Mouse (Mus musculus): ENCODE results near the gene Mphosph10. TPM values are rescaled to one million over a fixed set of nuclear protein-coding genes. Genes with fewer than 3 reads are reported as not detected.

The Mphosph10 gene
- total RNA-seq, 2 experiments from 2014 or later = 78.0 to 153 TPM

- ATAC-seq (replicated peaks; ENCODE audit: poor library complexity, severe bottlenecking) = no peak
Observed at GRCm38 (mm10) chr7:64356661-64357060, 35.4 kb downstream of the Mphosph10 start.

GRCm38 (mm10) chr7:64354206-64354605 lies 37.9 kb downstream of the Mphosph10 start:
- ATAC-seq (replicated peaks; ENCODE audit: poor library complexity, severe bottlenecking) = no peak

- ATAC-seq (replicated peaks; ENCODE audit: poor library complexity, severe bottlenecking) = no peak
Observed at GRCm38 (mm10) chr7:64351087-64351486, 41.0 kb downstream of the Mphosph10 start.

GRCm38 (mm10) chr7:64349147-64349861 lies 42.8 kb downstream of the Mphosph10 start:
- ATAC-seq (replicated peaks; ENCODE audit: poor library complexity, severe bottlenecking) = no peak; the same call in 1 of the 2 replicates

- no peak for ATAC-seq (replicated peaks; ENCODE audit: poor library complexity, severe bottlenecking)
Observed at GRCm38 (mm10) chr7:64347813-64348212, 44.3 kb downstream of the Mphosph10 start.

GRCm38 (mm10) chr7:64332686-64333085 lies 59.4 kb downstream of the Mphosph10 start:
- ATAC-seq (replicated peaks; ENCODE audit: poor library complexity, severe bottlenecking) = no peak

- ATAC-seq (replicated peaks; ENCODE audit: poor library complexity, severe bottlenecking) = no peak
Observed at GRCm38 (mm10) chr7:64331309-64331708, 60.8 kb downstream of the Mphosph10 start.

GRCm38 (mm10) chr7:64327486-64327885 lies 64.6 kb downstream of the Mphosph10 start:
- no peak for ATAC-seq (replicated peaks; ENCODE audit: poor library complexity, severe bottlenecking)

- peak; percentile 99 for ATAC-seq (replicated peaks; ENCODE audit: poor library complexity, severe bottlenecking)
Observed at GRCm38 (mm10) chr7:64326892-64327291, 65.2 kb downstream of the Mphosph10 start.

Other genes starting within 250 kb of the Mphosph10 start
- gene Trpm1, start 238.4 kb downstream of the Mphosph10 start, total RNA-seq (2014; fragmentation: Nextera tagmentation) = not detected in 2 replicates
- not detected in 2 replicates for gene Trpm1, start 238.4 kb downstream of the Mphosph10 start, total RNA-seq (2017)
- 3.5 and 7.8 TPM in 2 replicates for gene Mtmr10, start 104.6 kb downstream of the Mphosph10 start, total RNA-seq (2014; fragmentation: Nextera tagmentation)
- gene Mtmr10, start 104.6 kb downstream of the Mphosph10 start, total RNA-seq (2017) = 3.5 and 4.5 TPM in 2 replicates
- 0.75 and 1.4 TPM in 2 replicates for gene Fan1, start 18.2 kb downstream of the Mphosph10 start, total RNA-seq (2014; fragmentation: Nextera tagmentation)
- 4.5 and 6.0 TPM in 2 replicates for gene Fan1, start 18.2 kb downstream of the Mphosph10 start, total RNA-seq (2017)
- 66.0 and 90.0 TPM in 2 replicates for gene Mcee, start 339 bp upstream of the Mphosph10 start, total RNA-seq (2014; fragmentation: Nextera tagmentation)
- gene Mcee, start 339 bp upstream of the Mphosph10 start, total RNA-seq (2017) = 123 and 124 TPM in 2 replicates
- not detected in 2 replicates for gene Apba2, start 109.4 kb upstream of the Mphosph10 start, total RNA-seq (2014; fragmentation: Nextera tagmentation)
- not detected in 2 replicates for gene Apba2, start 109.4 kb upstream of the Mphosph10 start, total RNA-seq (2017)

Measured in granulocyte monocyte progenitor cell, adult 5-6 weeks (primary cell).